Mouse (Mus musculus) neural tube, embryonic 11.5 days (tissue): ENCODE results near the gene Ngef. TPM values are rescaled to one million over a fixed set of nuclear protein-coding genes. Genes with fewer than 3 reads are reported as not detected.
"Not testable (repeated sequence)": the region's sequence is repeated elsewhere in the genome, so short reads cannot be mapped to it uniquely, and the experiment has no call there.

ENCODE experiments used
- ATAC-seq: fragments of 200-750 bp; cut with Nextera tagmentation; 2 replicates; pipeline ENCODE4 v1.8.0; 2017; ENCODE audit warnings: moderate number of reproducible peaks, mild to moderate bottlenecking, moderate TSS enrichment, moderate library complexity; ENCODE audit not compliant: insufficient read depth, low FRiP score, low TSS enrichment
- DNase-seq: peaks from one replicate; pipeline ENCODE4 v3.0.0-alpha.2; 2015; ENCODE audit warnings: low spot score
- H3K27ac ChIP-seq: fragments of 300-500 bp; sonication (generic); 2 replicates; pipeline ENCODE4 v1.5.1; 2014; ENCODE audit warnings: low read depth, mild to moderate bottlenecking, low read length
- H3K27me3 ChIP-seq: fragments of 300-500 bp; sonication (generic); 2 replicates; pipeline ENCODE4 v1.6.1; 2014; ENCODE audit warnings: mild to moderate bottlenecking, low read length, mixed read lengths; ENCODE audit not compliant: control insufficient read depth, insufficient read depth
- H3K36me3 ChIP-seq: fragments of 300-500 bp; sonication (generic); 2 replicates; pipeline ENCODE4 v1.6.1; 2014; ENCODE audit warnings: mild to moderate bottlenecking, low read length, moderate library complexity, mixed read lengths; ENCODE audit not compliant: control insufficient read depth, insufficient read depth
- H3K4me1 ChIP-seq: fragments of 300-500 bp; sonication (generic); 2 replicates; pipeline ENCODE4 v1.6.1; 2014; ENCODE audit warnings: low read length, mixed read lengths; ENCODE audit not compliant: control insufficient read depth, insufficient read depth
- H3K4me2 ChIP-seq: fragments of 300-500 bp; sonication (generic); 2 replicates; pipeline ENCODE4 v1.6.1; 2014; ENCODE audit warnings: low read depth, mild to moderate bottlenecking, moderate library complexity
- H3K4me3 ChIP-seq: fragments of 300-500 bp; sonication (generic); 2 replicates; pipeline ENCODE4 v1.5.1; 2014; ENCODE audit warnings: low read depth, low read length
- H3K9ac ChIP-seq: fragments of 300-500 bp; sonication (generic); 2 replicates; pipeline ENCODE4 v1.6.1; 2014; ENCODE audit warnings: mild to moderate bottlenecking, low read length
- H3K9me3 ChIP-seq: fragments of 300-500 bp; sonication (generic); 2 replicates; pipeline ENCODE4 v1.6.1; 2016; ENCODE audit warnings: low read length; ENCODE audit not compliant: control insufficient read depth
- WGBS: fragments of 180-500 bp; shearing (Covaris S2); extraction: QIAGEN DNeasy Blood & Tissue Kit; methylation state at CpG from one replicate; pipeline ENCODE4 v1.1.7; 2014; 5-methylcytosine and 5-hydroxymethylcytosine counted together
- polyA plus RNA-seq: library from polyadenylated mRNA; unstranded; fragments of >200 nt; fragmentation: Nextera tagmentation; extraction: Ambion mirVana; gene quantifications from 2 replicates; pipeline ENCODE4 v1.2.1, GENCODE M21; 2014

The Ngef gene
- polyA plus RNA-seq, 1 experiment from 2014 or later, result 1.6 TPM

- H3K4me3 ChIP-seq, result no peak overlapping the region
- H3K4me1 ChIP-seq, result no peaks in the 10 kb centered on the region
- no peak for ATAC-seq
- no peak overlapping the region for H3K4me2 ChIP-seq
- WGBS, result 85% methylated on average over 4 of the region's 4 CpGs
- H3K27ac ChIP-seq, result no peak overlapping the region
- H3K27me3 ChIP-seq, result no peaks in the 10 kb centered on the region
- DNase-seq, result no peak
- H3K9ac ChIP-seq, result no peak overlapping the region
- no peaks in the 10 kb centered on the region for H3K36me3 ChIP-seq
- no peaks in the 10 kb centered on the region for H3K9me3 ChIP-seq
Measured at GRCm38 (mm10) chr1:87482546-87482945, 91.1 kb downstream of the Ngef start.

- Histone ChIP-seq H3K4me3 (peak overlapping the region; percentile 32), H3K4me2 (peak overlapping the region; percentile 71), H3K9ac (peak overlapping the region; percentile 47), H3K9me3 (no peaks in the 10 kb centered on the region), H3K27me3 (peaks cover 17% of the 10 kb centered on the region), H3K27ac (no peak overlapping the region), H3K4me1 (peaks cover 5% of the 10 kb centered on the region), H3K36me3 (no peaks in the 10 kb centered on the region)
- WGBS, result 3% methylated on average over 40 of the region's 42 CpGs
- ATAC-seq (no peak; the same call in 1 of the 2 replicates), DNase-seq (peak; percentile 32)
Measured at GRCm38 (mm10) chr1:87475076-87475895, 98.4 kb downstream of the Ngef start.

- no peak overlapping the region for H3K4me2 ChIP-seq
- H3K36me3 ChIP-seq, result no peaks in the 10 kb centered on the region
- no peak overlapping the region for H3K4me3 ChIP-seq
- no peak overlapping the region for H3K9ac ChIP-seq
- H3K9me3 ChIP-seq, result no peaks in the 10 kb centered on the region
- H3K4me1 ChIP-seq, result peaks cover 5% of the 10 kb centered on the region
- DNase-seq (no peak), ATAC-seq (no peak)
- 82% methylated on average over 7 of the region's 7 CpGs for WGBS
- no peak overlapping the region for H3K27ac ChIP-seq
- peaks cover 17% of the 10 kb centered on the region for H3K27me3 ChIP-seq
Measured at GRCm38 (mm10) chr1:87472576-87472975, 101.1 kb downstream of the Ngef start.

- Histone ChIP-seq H3K27me3 (peaks cover 17% of the 10 kb centered on the region), H3K36me3 (no peaks in the 10 kb centered on the region), H3K4me3 (no peak overlapping the region), H3K4me1 (peaks cover 5% of the 10 kb centered on the region), H3K9me3 (no peaks in the 10 kb centered on the region), H3K4me2 (no peak overlapping the region), H3K27ac (no peak overlapping the region), H3K9ac (no peak overlapping the region)
- 87% methylated on average over 7 of the region's 7 CpGs for WGBS
- DNase-seq (no peak), ATAC-seq (no peak)
Measured at GRCm38 (mm10) chr1:87471914-87472313, 101.8 kb downstream of the Ngef start.

GRCm38 (mm10) chr1:87469971-87470370 is 103.7 kb downstream of the Ngef start, which contains the start of gene Snorc:
Gene Snorc, plus strand, starts transcription at chr1:87470271.
- H3K4me1 ChIP-seq, H3K4me3 ChIP-seq, DNase-seq, H3K27me3 ChIP-seq, H3K27ac ChIP-seq, H3K9me3 ChIP-seq, ATAC-seq, H3K4me2 ChIP-seq, H3K9ac ChIP-seq, H3K36me3 ChIP-seq: not testable (repeated sequence)
- 41% methylated on average over 8 of the region's 10 CpGs for WGBS

- ATAC-seq (no peak), DNase-seq (no peak)
- H3K4me3 ChIP-seq, result no peak overlapping the region
- no peaks in the 10 kb centered on the region for H3K27me3 ChIP-seq
- WGBS, result 85% methylated on average over 6 of the region's 6 CpGs
- no peak overlapping the region for H3K27ac ChIP-seq
- H3K9ac ChIP-seq, result no peak overlapping the region
- H3K4me1 ChIP-seq, result no peaks in the 10 kb centered on the region
- H3K36me3 ChIP-seq, result no peaks in the 10 kb centered on the region
- H3K9me3 ChIP-seq, result no peaks in the 10 kb centered on the region
- H3K4me2 ChIP-seq, result no peak overlapping the region
Measured at GRCm38 (mm10) chr1:87468321-87468720, 105.3 kb downstream of the Ngef start.

GRCm38 (mm10) chr1:87467469-87467868 is 106.2 kb downstream of the Ngef start:
- no peaks in the 10 kb centered on the region for H3K9me3 ChIP-seq
- no peak overlapping the region for H3K27ac ChIP-seq
- H3K36me3 ChIP-seq, result no peaks in the 10 kb centered on the region
- DNase-seq, result no peak
- WGBS, result 69% methylated on average over 9 of the region's 9 CpGs
- H3K27me3 ChIP-seq, result no peaks in the 10 kb centered on the region
- no peak overlapping the region for H3K4me2 ChIP-seq
- no peak for ATAC-seq
- no peaks in the 10 kb centered on the region for H3K4me1 ChIP-seq
- H3K4me3 ChIP-seq, result no peak overlapping the region
- H3K9ac ChIP-seq, result no peak overlapping the region

- WGBS, result 95% methylated on average over 5 of the region's 7 CpGs
- not testable (repeated sequence) for H3K27me3 ChIP-seq, H3K27ac ChIP-seq, DNase-seq, ATAC-seq, H3K36me3 ChIP-seq, H3K4me2 ChIP-seq, H3K9me3 ChIP-seq, H3K9ac ChIP-seq, H3K4me3 ChIP-seq, H3K4me1 ChIP-seq
Measured at GRCm38 (mm10) chr1:87459856-87460255, 113.8 kb downstream of the Ngef start.

GRCm38 (mm10) chr1:87458045-87458444 is 115.6 kb downstream of the Ngef start:
- DNase-seq, result no peak
- no peak overlapping the region for H3K4me3 ChIP-seq
- H3K27me3 ChIP-seq, result no peaks in the 10 kb centered on the region
- no peak overlapping the region for H3K4me2 ChIP-seq
- WGBS, result 93% methylated on average over 4 of the region's 4 CpGs
- ATAC-seq, result no peak
- H3K36me3 ChIP-seq, result no peaks in the 10 kb centered on the region
- no peaks in the 10 kb centered on the region for H3K4me1 ChIP-seq
- no peak overlapping the region for H3K9ac ChIP-seq
- no peak overlapping the region for H3K27ac ChIP-seq
- H3K9me3 ChIP-seq, result no peaks in the 10 kb centered on the region
